Mouse (Mus musculus): Measurements from ENCODE around the gene Rbm24. TPM values are rescaled to one million over a fixed set of nuclear protein-coding genes. Genes with fewer than 3 reads are reported as not detected.

The Rbm24 gene
- polyA plus RNA-seq (2015; fragmentation: Nextera tagmentation; extraction: Ambion mirVana), result 1.3 and 1.5 TPM in 2 replicates

- no peaks in the 10 kb centered on the region for H3K36me3 ChIP-seq
- peak within 1 kb of the TSS; percentile 70 for H3K4me3 ChIP-seq (replicated peaks)
- peaks cover 23% of the 10 kb centered on the region for H3K4me1 ChIP-seq
- peak within 1 kb of the TSS; percentile 96 for H3K4me2 ChIP-seq
- peaks cover 21% of the 10 kb centered on the region for H3K27me3 ChIP-seq
- H3K9ac ChIP-seq, result peak within 1 kb of the TSS; percentile 61
- H3K9me3 ChIP-seq (replicated peaks), result no peaks in the 10 kb centered on the region
- ATAC-seq (replicated peaks; ENCODE audit: low FRiP score), result peak; percentile 89
- under 1% methylated on average over 40 of the region's 41 CpGs for WGBS
- peak within 1 kb of the TSS; percentile 43; the same call in 1 of the 2 replicates for H3K27ac ChIP-seq
These were observed at the start of gene Rbm24 for GRCm38 (mm10) chr13:46418141-46418601. TSS of gene Rbm24 (plus strand) at chr13:46418434.

GRCm38 (mm10) chr13:46372884-46373283 lies 45.4 kb upstream of the Rbm24 start:
- no peaks in the 10 kb centered on the region for H3K36me3 ChIP-seq
- H3K4me1 ChIP-seq, result no peaks in the 10 kb centered on the region
- no peaks in the 10 kb centered on the region for H3K9me3 ChIP-seq (replicated peaks)
- H3K27ac ChIP-seq, result no peak overlapping the region
- 87% methylated on average over 7 of the region's 7 CpGs for WGBS
- H3K27me3 ChIP-seq, result no peaks in the 10 kb centered on the region
- no peak overlapping the region for H3K4me2 ChIP-seq
- no peak for ATAC-seq (replicated peaks; ENCODE audit: low FRiP score)
- no peak overlapping the region for H3K4me3 ChIP-seq (replicated peaks)
- H3K9ac ChIP-seq, result no peak overlapping the region

GRCm38 (mm10) chr13:46375371-46375770 lies 42.9 kb upstream of the Rbm24 start:
- Histone ChIP-seq H3K4me1 (no peaks in the 10 kb centered on the region), H3K27ac (no peak overlapping the region), H3K9ac (no peak overlapping the region), H3K4me3 (replicated peaks) (no peak overlapping the region), H3K27me3 (no peaks in the 10 kb centered on the region), H3K9me3 (replicated peaks) (no peaks in the 10 kb centered on the region), H3K4me2 (no peak overlapping the region), H3K36me3 (no peaks in the 10 kb centered on the region)
- no peak for ATAC-seq (replicated peaks; ENCODE audit: low FRiP score)
- WGBS, result 37% methylated on average over 1 of the region's 1 CpGs

- H3K27me3 ChIP-seq, result no peaks in the 10 kb centered on the region
- H3K4me2 ChIP-seq, result no peak overlapping the region
- H3K27ac ChIP-seq, result no peak overlapping the region
- no peaks in the 10 kb centered on the region for H3K36me3 ChIP-seq
- no peak overlapping the region for H3K9ac ChIP-seq
- H3K9me3 ChIP-seq (replicated peaks), result 0 out of 2 replicates have a peak, but pooled peaks cover 6% of the 10 kb centered on the region
- H3K4me3 ChIP-seq (replicated peaks), result no peak overlapping the region
- WGBS, result 56% methylated on average over 8 of the region's 8 CpGs
- ATAC-seq (replicated peaks; ENCODE audit: low FRiP score), result no peak
- no peaks in the 10 kb centered on the region for H3K4me1 ChIP-seq
These were observed 30.8 kb upstream of the Rbm24 start for GRCm38 (mm10) chr13:46387396-46387795.

- WGBS, result 85% methylated on average over 1 of the region's 1 CpGs
- Histone ChIP-seq H3K27ac (no peak overlapping the region), H3K9ac (no peak overlapping the region), H3K9me3 (replicated peaks) (0 out of 2 replicates have a peak, but pooled peaks cover 6% of the 10 kb centered on the region), H3K36me3 (no peaks in the 10 kb centered on the region), H3K27me3 (no peaks in the 10 kb centered on the region), H3K4me3 (replicated peaks) (no peak overlapping the region), H3K4me2 (no peak overlapping the region), H3K4me1 (no peaks in the 10 kb centered on the region)
- no peak for ATAC-seq (replicated peaks; ENCODE audit: low FRiP score)
These were observed 26.6 kb upstream of the Rbm24 start for GRCm38 (mm10) chr13:46391654-46392053.

- no peak overlapping the region for H3K27ac ChIP-seq
- H3K9ac ChIP-seq, result no peak overlapping the region
- no peaks in the 10 kb centered on the region for H3K36me3 ChIP-seq
- 78% methylated on average over 4 of the region's 4 CpGs for WGBS
- H3K27me3 ChIP-seq, result no peaks in the 10 kb centered on the region
- no peak for ATAC-seq (replicated peaks; ENCODE audit: low FRiP score)
- no peak overlapping the region for H3K4me2 ChIP-seq
- H3K4me1 ChIP-seq, result no peaks in the 10 kb centered on the region
- H3K4me3 ChIP-seq (replicated peaks), result no peak overlapping the region
- H3K9me3 ChIP-seq (replicated peaks), result 0 out of 2 replicates have a peak, but pooled peaks cover 5% of the 10 kb centered on the region
These were observed 25.3 kb upstream of the Rbm24 start for GRCm38 (mm10) chr13:46392893-46393292.

GRCm38 (mm10) chr13:46393936-46394335 lies 24.3 kb upstream of the Rbm24 start:
- no peak overlapping the region for H3K4me3 ChIP-seq (replicated peaks)
- H3K9me3 ChIP-seq (replicated peaks), result no peaks in the 10 kb centered on the region
- 82% methylated on average over 2 of the region's 2 CpGs for WGBS

GRCm38 (mm10) chr13:46397235-46397634 lies 21.0 kb upstream of the Rbm24 start:
- 83% methylated on average over 3 of the region's 3 CpGs for WGBS
- Histone ChIP-seq H3K9me3 (replicated peaks) (no peaks in the 10 kb centered on the region), H3K9ac (no peak overlapping the region), H3K4me2 (no peak overlapping the region), H3K4me1 (no peaks in the 10 kb centered on the region), H3K27me3 (no peaks in the 10 kb centered on the region), H3K36me3 (no peaks in the 10 kb centered on the region), H3K27ac (no peak overlapping the region), H3K4me3 (replicated peaks) (no peak overlapping the region)
- ATAC-seq (replicated peaks; ENCODE audit: low FRiP score), result no peak

More at GRCm38 (mm10) chr13:46393936-46394335, 24.3 kb upstream of the Rbm24 start:
- no peak for ATAC-seq (replicated peaks; ENCODE audit: low FRiP score)
- Histone ChIP-seq H3K27ac (no peak overlapping the region), H3K9ac (no peak overlapping the region), H3K4me2 (no peak overlapping the region), H3K36me3 (no peaks in the 10 kb centered on the region), H3K4me1 (no peaks in the 10 kb centered on the region), H3K27me3 (no peaks in the 10 kb centered on the region)

- H3K27ac ChIP-seq, result no peak overlapping the region
- H3K4me3 ChIP-seq (replicated peaks), result no peak overlapping the region
- no peaks in the 10 kb centered on the region for H3K9me3 ChIP-seq (replicated peaks)
- H3K4me1 ChIP-seq, result no peaks in the 10 kb centered on the region
- no peaks in the 10 kb centered on the region for H3K27me3 ChIP-seq
- no peak overlapping the region for H3K4me2 ChIP-seq
- H3K36me3 ChIP-seq, result no peaks in the 10 kb centered on the region
- no peak overlapping the region for H3K9ac ChIP-seq
- WGBS, result 70% methylated on average over 1 of the region's 1 CpGs
- no peak for ATAC-seq (replicated peaks; ENCODE audit: low FRiP score)
These were observed 11.1 kb upstream of the Rbm24 start for GRCm38 (mm10) chr13:46407151-46407550.

GRCm38 (mm10) chr13:46412247-46412646 lies 6.0 kb upstream of the Rbm24 start:
- no peak for ATAC-seq (replicated peaks; ENCODE audit: low FRiP score)
- Histone ChIP-seq H3K27me3 (peaks cover 6% of the 10 kb centered on the region), H3K36me3 (no peaks in the 10 kb centered on the region), H3K9ac (no peak overlapping the region), H3K4me2 (no peak overlapping the region), H3K27ac (no peak overlapping the region), H3K9me3 (replicated peaks) (no peaks in the 10 kb centered on the region), H3K4me1 (peaks cover 6% of the 10 kb centered on the region; the same call in 1 of the 2 replicates), H3K4me3 (replicated peaks) (no peak overlapping the region)

- no peak overlapping the region for H3K9ac ChIP-seq
- no peak overlapping the region for H3K27ac ChIP-seq
- no peak overlapping the region for H3K4me3 ChIP-seq (replicated peaks)
- WGBS, result 61% methylated on average over 10 of the region's 10 CpGs
- H3K4me1 ChIP-seq, result peaks cover 13% of the 10 kb centered on the region
- no peak for ATAC-seq (replicated peaks; ENCODE audit: low FRiP score)
- H3K36me3 ChIP-seq, result no peaks in the 10 kb centered on the region
- H3K9me3 ChIP-seq (replicated peaks), result no peaks in the 10 kb centered on the region
- no peak overlapping the region for H3K4me2 ChIP-seq
- peaks cover 11% of the 10 kb centered on the region for H3K27me3 ChIP-seq
These were observed 4.6 kb upstream of the Rbm24 start for GRCm38 (mm10) chr13:46413588-46413987.

- WGBS, result 81% methylated on average over 8 of the region's 8 CpGs
- Histone ChIP-seq H3K4me1 (peaks cover 18% of the 10 kb centered on the region), H3K27ac (no peak overlapping the region), H3K9me3 (replicated peaks) (no peaks in the 10 kb centered on the region), H3K4me2 (no peak overlapping the region), H3K9ac (no peak overlapping the region), H3K27me3 (peaks cover 16% of the 10 kb centered on the region), H3K4me3 (replicated peaks) (no peak overlapping the region), H3K36me3 (no peaks in the 10 kb centered on the region)
- no peak for ATAC-seq (replicated peaks; ENCODE audit: low FRiP score)
These were observed 4.2 kb upstream of the Rbm24 start for GRCm38 (mm10) chr13:46414050-46414449.

- no peak for ATAC-seq (replicated peaks; ENCODE audit: low FRiP score)
- 93% methylated on average over 8 of the region's 8 CpGs for WGBS
These were observed 2.2 kb upstream of the Rbm24 start for GRCm38 (mm10) chr13:46416021-46416420.

More at GRCm38 (mm10) chr13:46416021-46416420, 2.2 kb upstream of the Rbm24 start:
- Histone ChIP-seq H3K27ac (no peak overlapping the region), H3K9me3 (replicated peaks) (no peaks in the 10 kb centered on the region), H3K36me3 (no peaks in the 10 kb centered on the region), H3K27me3 (peaks cover 21% of the 10 kb centered on the region), H3K4me1 (peaks cover 24% of the 10 kb centered on the region), H3K4me2 (no peak overlapping the region), H3K4me3 (replicated peaks) (no peak overlapping the region), H3K9ac (no peak overlapping the region)
